Mouse (Mus musculus): ENCODE data around the gene Gm3233. TPM values are rescaled to one million over a fixed set of nuclear protein-coding genes. Genes with fewer than 3 reads are reported as not detected.

The Gm3233 gene
- not detected for polyA plus RNA-seq (2014; fragmentation: Illumina TruSeq; extraction: RNeasy Lipid Tissue Mini Kit (QIAGEN cat#74804); ENCODE audit: low read depth, low replicate concordance)

GRCm38 (mm10) chr10:77759582-77759981, at the start of gene Gm3233:
TSS of gene Gm3233 (minus strand) at chr10:77759682.

DNA sequence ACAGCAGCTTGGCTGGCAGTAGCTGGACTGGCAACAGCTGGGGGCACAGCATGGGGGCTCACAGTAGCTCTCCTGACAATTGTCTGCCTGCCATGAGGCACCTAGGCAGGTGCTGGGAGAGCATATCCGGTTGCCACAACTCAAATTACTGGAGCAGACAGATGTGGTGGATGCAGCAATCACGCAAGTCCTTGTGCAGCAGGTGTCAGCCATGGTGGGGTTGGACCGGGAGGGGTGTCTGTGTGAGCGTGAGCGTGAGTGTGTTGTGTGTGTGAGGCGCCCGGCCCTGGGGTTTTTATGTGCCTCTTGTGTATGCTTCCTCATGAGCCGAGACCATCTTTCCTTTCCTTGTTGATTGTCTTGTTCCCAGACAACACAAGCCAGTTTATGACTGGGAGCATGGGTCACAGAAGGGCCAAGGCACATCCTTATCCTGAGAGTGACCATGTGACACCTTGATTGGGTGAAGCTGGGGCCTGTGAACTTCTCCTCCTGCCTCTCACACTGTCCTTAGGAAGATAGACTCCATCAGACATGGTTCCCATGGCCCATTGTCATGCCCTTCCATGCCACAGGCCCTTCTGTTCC, 39.5 kb upstream of the Gm3233 start, which contains the start of gene Gm19668:
Gm19668 (minus strand) TSS at position 213 of the 588 bp plus-strand sequence.

GRCm38 (mm10) chr10:77794976-77795375, 35.5 kb upstream of the Gm3233 start, which contains the start of gene Gm9639:
TSS of gene Gm9639 (minus strand) at chr10:77795076.

GRCm38 (mm10) chr10:77787876-77788275, 28.4 kb upstream of the Gm3233 start, which contains the start of gene Gm7137:
TSS of gene Gm7137 (minus strand) at chr10:77788200.

GRCm38 (mm10) chr10:77782442-77782841, 23.0 kb upstream of the Gm3233 start, which contains the start of gene Gm3250:
TSS of gene Gm3250 (minus strand) at chr10:77782542.

GRCm38 (mm10) chr10:77776844-77777243, 17.4 kb upstream of the Gm3233 start, which contains the start of gene Gm7138:
TSS of gene Gm7138 (minus strand) at chr10:77776944.

DNA sequence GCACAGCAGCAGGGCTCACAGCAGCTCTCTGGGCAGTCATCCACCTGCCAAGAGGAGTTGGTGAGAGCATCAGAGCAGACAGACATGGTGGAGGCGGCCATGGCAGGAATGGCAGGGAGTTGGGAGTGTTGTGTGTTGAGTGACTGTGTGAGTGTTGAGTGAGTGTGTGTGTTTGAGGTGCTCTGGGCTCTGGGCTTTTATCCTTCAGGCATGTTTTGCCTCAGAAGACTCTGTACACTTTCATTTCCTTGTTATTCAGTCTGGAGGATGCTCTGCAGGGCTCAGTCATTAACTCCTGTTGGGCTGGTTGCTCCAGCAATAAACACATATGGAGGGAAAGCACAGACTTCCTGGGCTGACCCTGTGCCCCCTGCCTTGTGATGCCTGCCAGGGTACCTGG, 11.7 kb upstream of the Gm3233 start, which contains the start of gene Gm3238:
Gm3238 (minus strand) TSS at position 101 of the 400 bp plus-strand sequence.

DNA sequence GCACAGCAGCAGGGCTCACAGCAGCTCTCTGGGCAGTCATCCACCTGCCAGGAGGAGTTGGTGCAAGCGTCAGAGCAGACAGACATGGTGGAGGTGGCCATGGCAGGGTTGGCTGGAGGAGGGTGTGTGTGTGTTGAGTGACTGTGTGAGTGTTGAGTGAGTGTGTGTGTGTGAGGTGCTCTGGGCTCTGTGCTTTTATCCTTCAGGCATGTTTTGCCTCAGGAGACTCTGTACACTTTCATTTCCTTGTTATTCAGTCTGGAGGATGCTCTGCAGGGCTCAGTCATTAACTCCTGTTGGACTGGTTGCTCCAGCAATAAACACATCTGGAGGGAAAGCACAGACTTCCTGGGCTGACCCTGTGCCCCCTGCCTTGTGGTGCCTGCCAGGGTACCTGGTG, 8.2 kb downstream of the Gm3233 start, which contains the start of gene Gm9736:
Gm9736 (minus strand) TSS at position 101 of the 400 bp plus-strand sequence.

DNA sequence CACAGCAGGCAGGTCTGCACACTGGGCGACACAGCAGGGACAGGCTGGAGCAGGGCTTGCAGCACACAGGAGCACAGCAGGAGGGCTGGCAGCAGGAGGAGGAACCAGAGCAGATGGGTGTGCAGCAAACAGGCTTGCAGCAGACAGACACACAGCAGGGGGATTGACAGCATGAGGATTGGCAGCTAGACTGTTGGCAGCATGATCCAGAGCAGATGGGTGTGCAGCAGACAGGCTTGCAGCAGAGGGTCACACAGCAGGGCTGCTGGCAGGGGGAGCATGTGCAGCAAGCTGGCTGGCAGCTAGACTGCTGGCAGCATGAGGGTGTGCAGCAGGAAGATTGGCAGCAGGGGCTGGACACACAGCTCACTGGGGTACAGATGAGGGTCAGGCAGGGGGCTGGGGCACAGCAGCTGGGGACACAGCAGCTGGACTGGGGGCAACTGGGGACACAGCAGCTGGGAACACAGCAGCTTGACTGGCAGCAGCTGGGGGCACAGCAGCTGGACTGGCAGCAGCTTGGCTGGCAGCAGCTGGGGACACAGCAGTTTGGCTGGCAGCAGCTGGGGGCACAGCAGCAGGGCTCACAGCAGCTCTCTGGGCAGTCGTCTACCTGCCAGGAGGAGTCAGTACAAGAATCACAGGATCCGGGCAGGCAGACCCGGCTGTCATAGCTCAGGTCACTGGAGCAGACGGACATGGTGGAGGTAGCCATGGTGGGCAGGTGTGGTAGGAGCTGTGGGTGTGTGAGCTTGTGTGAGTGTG, 17.4 kb downstream of the Gm3233 start, which contains the start of gene Gm18596:
Gm18596 (minus strand) TSS at position 715 of the 765 bp plus-strand sequence.

GRCm38 (mm10) chr10:77726186-77726585, 33.3 kb downstream of the Gm3233 start, which contains the start of gene Gm10100:
TSS of gene Gm10100 (plus strand) at chr10:77726486.

DNA sequence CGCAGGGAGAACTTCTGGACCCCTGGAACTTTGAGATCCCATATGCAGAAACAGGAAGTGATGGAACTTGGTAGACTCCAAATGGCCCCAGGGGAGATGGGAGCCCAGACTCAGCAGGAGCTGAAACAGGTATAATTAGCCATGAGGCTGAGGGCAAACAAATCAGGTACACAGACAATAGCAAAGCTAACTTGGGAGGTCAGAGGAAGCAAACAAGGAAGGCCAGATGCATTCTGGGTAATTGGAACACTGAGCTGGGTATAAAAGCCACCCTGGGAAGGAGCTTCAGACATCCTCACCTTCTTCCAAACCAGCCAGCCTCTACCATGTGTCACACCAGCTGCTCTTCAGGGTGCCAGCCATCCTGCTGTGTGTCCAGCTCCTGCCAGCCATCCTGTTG, 39.2 kb downstream of the Gm3233 start, which contains the start of gene Krtap12-1:
Krtap12-1 (plus strand) TSS at position 301 of the 400 bp plus-strand sequence.

DNA sequence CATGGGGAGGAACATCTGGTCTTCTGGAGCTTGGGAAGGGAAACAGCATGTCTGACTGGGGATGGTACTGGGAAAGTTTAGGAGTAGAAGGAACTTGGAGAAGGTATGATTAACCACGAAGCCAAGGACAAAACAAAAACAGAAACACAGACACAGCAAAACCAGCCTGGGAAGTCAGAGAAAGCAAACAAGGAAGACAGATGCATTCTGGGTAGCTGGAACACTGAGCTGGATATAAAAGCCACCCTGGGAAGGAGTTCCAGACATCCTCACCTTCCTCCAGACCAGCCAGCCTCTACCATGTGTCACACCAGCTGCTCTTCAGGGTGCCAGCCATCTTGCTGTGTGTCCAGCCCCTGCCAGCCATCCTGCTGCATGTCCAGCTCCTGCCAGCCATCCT, 44.0 kb downstream of the Gm3233 start, which contains the start of gene Gm10142:
Gm10142 (plus strand) TSS at position 301 of the 400 bp plus-strand sequence.

GRCm38 (mm10) chr10:77711157-77711556, 48.3 kb downstream of the Gm3233 start, which contains the start of gene Gm10024:
TSS of gene Gm10024 (plus strand) at chr10:77711457.

Other genes with a start within 250 kb of the Gm3233 start
- gene Fam207a, start 243.9 kb downstream of the Gm3233 start, polyA plus RNA-seq (2014; fragmentation: Illumina TruSeq; extraction: RNeasy Lipid Tissue Mini Kit (QIAGEN cat#74804); ENCODE audit: low read depth, low replicate concordance): 0.69 TPM
- 3.1 TPM for gene Itgb2, start 229.4 kb downstream of the Gm3233 start, polyA plus RNA-seq (2014; fragmentation: Illumina TruSeq; extraction: RNeasy Lipid Tissue Mini Kit (QIAGEN cat#74804); ENCODE audit: low read depth, low replicate concordance)
- gene Pttg1ip, start 178.0 kb downstream of the Gm3233 start, polyA plus RNA-seq (2014; fragmentation: Illumina TruSeq; extraction: RNeasy Lipid Tissue Mini Kit (QIAGEN cat#74804); ENCODE audit: low read depth, low replicate concordance): 193 TPM
- 76.1 TPM for gene Sumo3, start 153.6 kb downstream of the Gm3233 start, polyA plus RNA-seq (2014; fragmentation: Illumina TruSeq; extraction: RNeasy Lipid Tissue Mini Kit (QIAGEN cat#74804); ENCODE audit: low read depth, low replicate concordance)
- 1.6 TPM for gene Gm49325, start 153.5 kb downstream of the Gm3233 start, polyA plus RNA-seq (2014; fragmentation: Illumina TruSeq; extraction: RNeasy Lipid Tissue Mini Kit (QIAGEN cat#74804); ENCODE audit: low read depth, low replicate concordance)
- 7.3 TPM for gene Ube2g2, start 137.4 kb downstream of the Gm3233 start, polyA plus RNA-seq (2014; fragmentation: Illumina TruSeq; extraction: RNeasy Lipid Tissue Mini Kit (QIAGEN cat#74804); ENCODE audit: low read depth, low replicate concordance)
- not detected for gene Tspear, start 73.1 kb downstream of the Gm3233 start, polyA plus RNA-seq (2014; fragmentation: Illumina TruSeq; extraction: RNeasy Lipid Tissue Mini Kit (QIAGEN cat#74804); ENCODE audit: low read depth, low replicate concordance)
- gene Gm19402, start 68.9 kb downstream of the Gm3233 start, polyA plus RNA-seq (2014; fragmentation: Illumina TruSeq; extraction: RNeasy Lipid Tissue Mini Kit (QIAGEN cat#74804); ENCODE audit: low read depth, low replicate concordance): not detected
- not detected for gene Gm9508, start 62.4 kb downstream of the Gm3233 start, polyA plus RNA-seq (2014; fragmentation: Illumina TruSeq; extraction: RNeasy Lipid Tissue Mini Kit (QIAGEN cat#74804); ENCODE audit: low read depth, low replicate concordance)
- gene Gm10272, start 53.1 kb downstream of the Gm3233 start, polyA plus RNA-seq (2014; fragmentation: Illumina TruSeq; extraction: RNeasy Lipid Tissue Mini Kit (QIAGEN cat#74804); ENCODE audit: low read depth, low replicate concordance): not detected
- gene Gm10024, start 48.2 kb downstream of the Gm3233 start, polyA plus RNA-seq (2014; fragmentation: Illumina TruSeq; extraction: RNeasy Lipid Tissue Mini Kit (QIAGEN cat#74804); ENCODE audit: low read depth, low replicate concordance): not detected
- not detected for gene Gm10142, start 43.9 kb downstream of the Gm3233 start, polyA plus RNA-seq (2014; fragmentation: Illumina TruSeq; extraction: RNeasy Lipid Tissue Mini Kit (QIAGEN cat#74804); ENCODE audit: low read depth, low replicate concordance)
- not detected for gene Krtap12-1, start 39.1 kb downstream of the Gm3233 start, polyA plus RNA-seq (2014; fragmentation: Illumina TruSeq; extraction: RNeasy Lipid Tissue Mini Kit (QIAGEN cat#74804); ENCODE audit: low read depth, low replicate concordance)
- gene Gm10100, start 33.2 kb downstream of the Gm3233 start, polyA plus RNA-seq (2014; fragmentation: Illumina TruSeq; extraction: RNeasy Lipid Tissue Mini Kit (QIAGEN cat#74804); ENCODE audit: low read depth, low replicate concordance): not detected
- not detected for gene Gm18596, start 17.0 kb downstream of the Gm3233 start, polyA plus RNA-seq (2014; fragmentation: Illumina TruSeq; extraction: RNeasy Lipid Tissue Mini Kit (QIAGEN cat#74804); ENCODE audit: low read depth, low replicate concordance)
- gene Gm9736, start 8.3 kb downstream of the Gm3233 start, polyA plus RNA-seq (2014; fragmentation: Illumina TruSeq; extraction: RNeasy Lipid Tissue Mini Kit (QIAGEN cat#74804); ENCODE audit: low read depth, low replicate concordance): not detected
- not detected for gene Gm3238, start 11.6 kb upstream of the Gm3233 start, polyA plus RNA-seq (2014; fragmentation: Illumina TruSeq; extraction: RNeasy Lipid Tissue Mini Kit (QIAGEN cat#74804); ENCODE audit: low read depth, low replicate concordance)
- not detected for gene Gm7138, start 17.3 kb upstream of the Gm3233 start, polyA plus RNA-seq (2014; fragmentation: Illumina TruSeq; extraction: RNeasy Lipid Tissue Mini Kit (QIAGEN cat#74804); ENCODE audit: low read depth, low replicate concordance)
- gene Gm3250, start 22.9 kb upstream of the Gm3233 start, polyA plus RNA-seq (2014; fragmentation: Illumina TruSeq; extraction: RNeasy Lipid Tissue Mini Kit (QIAGEN cat#74804); ENCODE audit: low read depth, low replicate concordance): not detected
- not detected for gene Gm7137, start 28.5 kb upstream of the Gm3233 start, polyA plus RNA-seq (2014; fragmentation: Illumina TruSeq; extraction: RNeasy Lipid Tissue Mini Kit (QIAGEN cat#74804); ENCODE audit: low read depth, low replicate concordance)
- not detected for gene Gm9639, start 35.4 kb upstream of the Gm3233 start, polyA plus RNA-seq (2014; fragmentation: Illumina TruSeq; extraction: RNeasy Lipid Tissue Mini Kit (QIAGEN cat#74804); ENCODE audit: low read depth, low replicate concordance)
- gene Gm19668, start 39.5 kb upstream of the Gm3233 start, polyA plus RNA-seq (2014; fragmentation: Illumina TruSeq; extraction: RNeasy Lipid Tissue Mini Kit (QIAGEN cat#74804); ENCODE audit: low read depth, low replicate concordance): not detected
- not detected for gene Gm9507, start 52.2 kb upstream of the Gm3233 start, polyA plus RNA-seq (2014; fragmentation: Illumina TruSeq; extraction: RNeasy Lipid Tissue Mini Kit (QIAGEN cat#74804); ENCODE audit: low read depth, low replicate concordance)
- not detected for gene Gm2696, start 55.0 kb upstream of the Gm3233 start, polyA plus RNA-seq (2014; fragmentation: Illumina TruSeq; extraction: RNeasy Lipid Tissue Mini Kit (QIAGEN cat#74804); ENCODE audit: low read depth, low replicate concordance)
- not detected for gene Krtap10-4, start 67.4 kb upstream of the Gm3233 start, polyA plus RNA-seq (2014; fragmentation: Illumina TruSeq; extraction: RNeasy Lipid Tissue Mini Kit (QIAGEN cat#74804); ENCODE audit: low read depth, low replicate concordance)
- gene Krtap10-10, start 76.3 kb upstream of the Gm3233 start, polyA plus RNA-seq (2014; fragmentation: Illumina TruSeq; extraction: RNeasy Lipid Tissue Mini Kit (QIAGEN cat#74804); ENCODE audit: low read depth, low replicate concordance): not detected
- not detected for gene Gm36176, start 87.1 kb upstream of the Gm3233 start, polyA plus RNA-seq (2014; fragmentation: Illumina TruSeq; extraction: RNeasy Lipid Tissue Mini Kit (QIAGEN cat#74804); ENCODE audit: low read depth, low replicate concordance)
- not detected for gene Gm10318, start 93.2 kb upstream of the Gm3233 start, polyA plus RNA-seq (2014; fragmentation: Illumina TruSeq; extraction: RNeasy Lipid Tissue Mini Kit (QIAGEN cat#74804); ENCODE audit: low read depth, low replicate concordance)
- not detected for gene Gm3285, start 102.3 kb upstream of the Gm3233 start, polyA plus RNA-seq (2014; fragmentation: Illumina TruSeq; extraction: RNeasy Lipid Tissue Mini Kit (QIAGEN cat#74804); ENCODE audit: low read depth, low replicate concordance)
- gene Lrrc3, start 142.9 kb upstream of the Gm3233 start, polyA plus RNA-seq (2014; fragmentation: Illumina TruSeq; extraction: RNeasy Lipid Tissue Mini Kit (QIAGEN cat#74804); ENCODE audit: low read depth, low replicate concordance): 2.1 TPM
- 0.38 TPM for gene Trpm2, start 210.9 kb upstream of the Gm3233 start, polyA plus RNA-seq (2014; fragmentation: Illumina TruSeq; extraction: RNeasy Lipid Tissue Mini Kit (QIAGEN cat#74804); ENCODE audit: low read depth, low replicate concordance)
- 1.0 TPM for gene 1810043G02Rik, start 218.8 kb upstream of the Gm3233 start, polyA plus RNA-seq (2014; fragmentation: Illumina TruSeq; extraction: RNeasy Lipid Tissue Mini Kit (QIAGEN cat#74804); ENCODE audit: low read depth, low replicate concordance)